Mouse (Mus musculus) left cerebral cortex, postnatal 14 days (tissue): ENCODE measurements around the gene Pcbp1. TPM values are rescaled to one million over a fixed set of nuclear protein-coding genes. Genes with fewer than 3 reads are reported as not detected.

Source experiments
- DNase-seq, 2 experiments: peaks; one replicate each; pipeline ENCODE4 v3.0.0; 2021 to 2022; ENCODE audit warnings: low spot score in 2 of 2, mixed read lengths in 1 of 2
- intact Hi-C: fragments of 180-260 bp; cut with DNase I; formaldehyde crosslinking; loops from one replicate; pipeline ENCODE4 v1.15.1; 2025
- microRNA-seq, 2 experiments: library from miRNA; unstranded; fragments of <30 nt; microRNA quantifications; one replicate each; pipeline ENCODE4 v1.2.0; 2022
- total RNA-seq, 2 experiments: library from RNA; stranded (reverse); gene quantifications; 2 replicates each; pipeline ENCODE4 v1.2.3; 2021

Gene Pcbp1
- total RNA-seq, 2 experiments from 2014 or later, result 182 to 190 TPM

- intact Hi-C loops, result no loop called here
- DNase-seq, result no peak
These were observed 50.5 kb downstream of the Pcbp1 start for GRCm38 (mm10) chr6:86475462-86476167.

- intact Hi-C loops, result loop anchor here (5.0 kb wide), 1 partner anchor 193 kb away; the partner anchor contains the start of gene Mxd1
- DNase-seq, result no peak
These were observed 51.4 kb downstream of the Pcbp1 start for GRCm38 (mm10) chr6:86474646-86475181.

Small RNAs within 50 kb of the gene (microRNA-seq; reads per million reads assigned to microRNA genes)
- 0 reads per million in 2 experiments for gene Gm22184

Other genes starting within 250 kb of the Pcbp1 start
- gene Fam136a, start 160.7 kb downstream of the Pcbp1 start, total RNA-seq, result 10 to 100 TPM; 26.2 to 28.4 TPM
- gene Snrpg, start 155.0 kb downstream of the Pcbp1 start, total RNA-seq, result 10 to 100 TPM; 63.3 to 71.7 TPM
- gene Pcyox1, start 129.2 kb downstream of the Pcbp1 start, total RNA-seq, result 100 to 1,000 TPM; 108 to 109 TPM
- gene Tia1, start 122.1 kb downstream of the Pcbp1 start, total RNA-seq, result 100 to 1,000 TPM; 106 to 107 TPM
- gene Gm44790, start 99.7 kb downstream of the Pcbp1 start, total RNA-seq, result under 1 TPM in 1 of 2 experiments, not detected in 1; 0.49 TPM
- gene C87436, start 87.9 kb downstream of the Pcbp1 start, total RNA-seq, result 10 to 100 TPM; 13.7 to 14.3 TPM
- 1 to 10 TPM; 1.5 to 1.7 TPM for gene Asprv1, start 101.8 kb upstream of the Pcbp1 start, total RNA-seq
- 10 to 100 TPM; 21.5 to 21.6 TPM for gene Mxd1, start 142.8 kb upstream of the Pcbp1 start, total RNA-seq
- gene Snrnp27, start 158.2 kb upstream of the Pcbp1 start, total RNA-seq, result 10 to 100 TPM; 53.0 to 54.2 TPM
- 10 to 100 TPM; 32.6 to 34.0 TPM for gene Gmcl1, start 207.1 kb upstream of the Pcbp1 start, total RNA-seq